Mouse (Mus musculus): Measurements from ENCODE around the gene Soat2. TPM values are rescaled to one million over a fixed set of nuclear protein-coding genes. Genes with fewer than 3 reads are reported as not detected.

Gene Soat2
- total RNA-seq, 2 experiments from 2014 or later, result 0.17 TPM; not detected in 1

DNA sequence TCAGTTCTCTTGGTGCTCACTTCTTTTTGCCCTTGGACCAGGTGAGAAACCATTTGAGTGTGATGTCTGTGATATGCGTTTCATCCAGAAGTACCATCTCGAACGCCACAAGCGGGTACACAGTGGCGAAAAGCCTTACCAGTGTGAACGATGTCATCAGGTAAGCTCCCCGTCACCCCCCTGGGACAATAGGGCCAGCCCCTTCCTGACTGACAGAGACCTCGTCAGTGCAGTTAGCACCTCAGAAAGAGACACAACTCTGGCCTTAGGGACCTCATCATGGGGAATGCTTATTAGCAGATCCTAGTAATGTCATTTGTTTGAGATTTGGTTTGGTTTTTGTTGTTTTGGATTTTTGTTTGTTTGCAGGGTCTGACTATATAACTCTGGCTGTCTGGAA lies 58.8 kb downstream of the Soat2 start:
- intact Hi-C loops (cut with DNase I), result no loop called here

DNA sequence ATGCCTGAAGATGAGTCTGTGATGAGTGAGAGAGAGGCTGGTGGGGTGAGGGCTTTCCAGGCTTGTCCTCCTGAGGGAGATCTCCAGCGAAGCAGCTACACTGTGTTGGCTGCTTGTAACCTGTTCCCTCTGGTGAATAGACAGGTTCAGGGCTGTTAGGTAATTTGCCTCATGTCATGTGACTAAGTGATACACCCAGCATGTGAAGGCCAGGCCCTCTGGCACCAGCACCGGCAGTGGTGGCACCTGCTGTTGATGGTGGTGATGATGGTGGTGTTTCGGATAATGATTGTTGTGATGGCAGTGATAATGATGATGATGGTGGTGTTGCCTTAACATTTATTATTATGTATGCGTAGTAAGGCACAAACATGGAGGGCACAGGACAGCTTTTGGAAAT lies 60.5 kb downstream of the Soat2 start:
- no peak for DNase-seq
- intact Hi-C loops (cut with DNase I), result no loop called here

More for the DNA sequence above, 58.8 kb downstream of the Soat2 start:
- no peak for DNase-seq

DNA sequence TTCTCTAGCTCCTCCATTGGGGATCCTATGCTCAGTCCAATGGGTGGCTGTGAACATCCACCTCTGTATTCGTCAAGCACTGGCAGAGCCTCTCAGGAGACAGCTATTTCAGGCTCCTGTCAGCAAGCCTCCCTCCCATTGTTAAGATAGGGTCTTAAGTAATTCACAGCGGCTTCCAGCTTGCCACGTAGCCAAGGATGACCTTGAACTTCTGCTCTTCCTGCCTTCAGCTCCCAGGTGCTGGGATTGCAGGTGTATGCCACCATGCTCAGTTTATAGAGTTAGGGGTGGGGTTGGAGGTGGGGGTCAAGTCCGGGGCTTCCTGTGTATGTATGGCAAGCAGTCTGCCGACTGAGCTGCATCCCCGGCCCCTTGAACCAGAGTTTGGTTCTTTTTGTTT lies 61.6 kb downstream of the Soat2 start:
- DNase-seq, result no peak
- intact Hi-C loops (cut with DNase I), result no loop called here

Other genes with a start within 250 kb of the Soat2 start
- not detected for gene Krt4, start 225.8 kb upstream of the Soat2 start, total RNA-seq (2021)
- gene Krt79, start 210.2 kb upstream of the Soat2 start, total RNA-seq (2021), result under 1 TPM; 0.26 to 0.34 TPM
- not detected for gene Krt78, start 196.2 kb upstream of the Soat2 start, total RNA-seq (2021)
- gene Krt8, start 146.0 kb upstream of the Soat2 start, total RNA-seq (2021), result 1 to 10 TPM; 4.2 to 7.0 TPM
- gene Krt18, start 122.3 kb upstream of the Soat2 start, total RNA-seq (2021), result 10 to 100 TPM in 1 of 2 experiments, 1 to 10 TPM in 1; 4.9 to 10.4 TPM
- 100 to 1,000 TPM; 130 to 147 TPM for gene Eif4b, start 76.8 kb upstream of the Soat2 start, total RNA-seq (2021)
- 100 to 1,000 TPM; 119 to 121 TPM for gene Tns2, start 50.1 kb upstream of the Soat2 start, total RNA-seq (2021)
- gene Spryd3, start 14.3 kb upstream of the Soat2 start, total RNA-seq (2021), result 10 to 100 TPM; 14.0 to 17.5 TPM
- gene Igfbp6, start 6.2 kb upstream of the Soat2 start, total RNA-seq (2021), result 10 to 100 TPM; 42.0 to 51.8 TPM
- 10 to 100 TPM; 41.8 to 47.1 TPM for gene Zfp740, start 52.7 kb downstream of the Soat2 start, total RNA-seq (2021)
- 10 to 100 TPM; 21.3 to 23.7 TPM for gene Csad, start 54.2 kb downstream of the Soat2 start, total RNA-seq (2021)
- gene Itgb7, start 81.4 kb downstream of the Soat2 start, total RNA-seq (2021), result 1 to 10 TPM; 1.5 to 1.8 TPM
- gene Rarg, start 107.0 kb downstream of the Soat2 start, total RNA-seq (2021), result 10 to 100 TPM; 18.9 to 21.1 TPM
- gene Gm9918, start 120.0 kb downstream of the Soat2 start, total RNA-seq (2021), result not detected
- 10 to 100 TPM; 16.7 to 19.0 TPM for gene Mfsd5, start 128.9 kb downstream of the Soat2 start, total RNA-seq (2021)
- gene Espl1, start 145.7 kb downstream of the Soat2 start, total RNA-seq (2021), result 1 to 10 TPM; 3.2 to 4.3 TPM
- 100 to 1,000 TPM; 262 to 287 TPM for gene Pfdn5, start 175.6 kb downstream of the Soat2 start, total RNA-seq (2021)
- gene Myg1, start 181.2 kb downstream of the Soat2 start, total RNA-seq (2021), result 10 to 100 TPM; 21.0 to 24.3 TPM
- gene Aaas, start 200.2 kb downstream of the Soat2 start, total RNA-seq (2021), result 10 to 100 TPM in 1 of 2 experiments, 1 to 10 TPM in 1; 9.5 to 15.2 TPM
- not detected for gene Sp7, start 216.7 kb downstream of the Soat2 start, total RNA-seq (2021)

Measured in heart, postnatal 14 days (tissue).